Mouse (Mus musculus) forebrain, embryonic 11.5 days (tissue): ENCODE data around the gene Emc9. TPM values are rescaled to one million over a fixed set of nuclear protein-coding genes. Genes with fewer than 3 reads are reported as not detected.
A peak's percentile ranks its signal among the peaks of the same experiment; 100 is the strongest.

ENCODE experiments used
- ATAC-seq: fragments of 200-750 bp; cut with Nextera tagmentation; replicated peaks from 2 replicates; pipeline ENCODE4 v1.8.0; 2017; ENCODE audit warnings: moderate TSS enrichment; ENCODE audit not compliant: low FRiP score
- DNase-seq: peaks from one replicate; pipeline ENCODE4 v3.0.0-alpha.2; 2017; ENCODE audit warnings: low spot score
- H3K27ac ChIP-seq: fragments of 300-500 bp; sonication (generic); 2 replicates; pipeline ENCODE4 v1.5.1; 2014; ENCODE audit warnings: low read depth, low read length
- H3K27me3 ChIP-seq: fragments of 300-500 bp; sonication (generic); 2 replicates; pipeline ENCODE4 v1.6.1; 2014; ENCODE audit warnings: mild to moderate bottlenecking, low read length, mixed read lengths; ENCODE audit not compliant: control insufficient read depth, insufficient read depth
- H3K36me3 ChIP-seq: fragments of 300-500 bp; sonication (generic); 2 replicates; pipeline ENCODE4 v1.6.1; 2014; ENCODE audit warnings: mild to moderate bottlenecking, low read length, moderate library complexity, mixed read lengths; ENCODE audit not compliant: control insufficient read depth, insufficient read depth
- H3K4me1 ChIP-seq: fragments of 300-500 bp; sonication (generic); replicated peaks from 2 replicates; pipeline ENCODE4 v1.6.1; 2014; ENCODE audit warnings: low read length, mixed read lengths; ENCODE audit not compliant: control insufficient read depth, insufficient read depth
- H3K4me2 ChIP-seq: fragments of 300-500 bp; sonication (generic); 2 replicates; pipeline ENCODE4 v1.6.1; 2014; ENCODE audit warnings: low read depth, mild to moderate bottlenecking, low read length, moderate library complexity, mixed read lengths; ENCODE audit not compliant: severe bottlenecking
- H3K4me3 ChIP-seq: fragments of 300-500 bp; sonication (generic); 2 replicates; pipeline ENCODE4 v1.5.1; 2014; ENCODE audit warnings: low read depth, low read length
- H3K9ac ChIP-seq: fragments of 300-500 bp; sonication (generic); 2 replicates; pipeline ENCODE4 v1.6.1; 2014; ENCODE audit warnings: low read length
- H3K9me3 ChIP-seq: fragments of 300-500 bp; sonication (generic); 2 replicates; pipeline ENCODE4 v1.6.1; 2016; ENCODE audit warnings: low read length, mixed read lengths; ENCODE audit not compliant: control insufficient read depth
- WGBS: fragments of 180-500 bp; shearing (Covaris S2); extraction: QIAGEN DNeasy Blood & Tissue Kit; methylation state at CpG from one replicate; pipeline ENCODE4 v1.1.7; 2014; 5-methylcytosine and 5-hydroxymethylcytosine counted together
- polyA plus RNA-seq: library from polyadenylated mRNA; unstranded; fragments of >200 nt; fragmentation: Nextera tagmentation; extraction: Ambion mirVana; gene quantifications from 2 replicates; pipeline ENCODE4 v1.2.1, GENCODE M21; 2014

Gene Emc9
- polyA plus RNA-seq, 1 experiment from 2014 or later, result 3.4 TPM

GRCm38 (mm10) chr14:55577871-55578667 lies 7.0 kb downstream of the Emc9 start, which contains the start of gene Psme1:
Gene Psme1, plus strand, starts transcription at chr14:55578123.
- Histone ChIP-seq H3K4me1 (no peaks in the 10 kb centered on the region), H3K27ac (peak within 1 kb of the TSS; percentile 51), H3K9ac (peak within 1 kb of the TSS; percentile 89), H3K36me3 (no peaks in the 10 kb centered on the region; the same call in 1 of the 2 replicates), H3K4me3 (peak within 1 kb of the TSS; percentile 59), H3K4me2 (peak within 1 kb of the TSS; percentile 85), H3K27me3 (no peaks in the 10 kb centered on the region), H3K9me3 (no peaks in the 10 kb centered on the region)
- peak; percentile 89 for ATAC-seq
- peak; percentile 88 for DNase-seq
- WGBS, result under 1% methylated on average over 30 of the region's 32 CpGs

DNA sequence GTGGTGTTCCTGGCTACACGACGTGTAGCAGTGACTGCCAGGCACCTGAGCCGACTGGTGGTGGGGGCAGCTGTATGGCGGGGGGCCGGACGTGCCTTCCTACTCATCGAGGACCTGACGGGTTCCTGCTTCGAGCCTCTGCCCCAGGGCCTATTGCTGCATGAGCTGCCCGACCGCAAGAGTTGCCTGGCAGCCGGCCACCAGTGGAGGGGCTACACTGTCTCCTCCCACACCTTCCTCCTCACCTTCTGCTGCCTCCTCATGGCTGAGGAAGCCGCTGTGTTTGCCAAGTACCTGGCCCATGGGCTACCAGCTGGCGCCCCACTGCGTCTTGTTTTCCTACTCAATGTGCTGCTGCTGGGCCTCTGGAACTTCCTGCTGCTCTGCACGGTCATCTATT lies 8.7 kb downstream of the Emc9 start:
- Histone ChIP-seq H3K27ac (no peak overlapping the region), H3K27me3 (no peaks in the 10 kb centered on the region), H3K4me1 (no peaks in the 10 kb centered on the region), H3K9me3 (no peaks in the 10 kb centered on the region), H3K9ac (no peak overlapping the region), H3K4me2 (no peak overlapping the region), H3K36me3 (no peaks in the 10 kb centered on the region; the same call in 1 of the 2 replicates), H3K4me3 (no peak overlapping the region)
- WGBS, result 78% methylated on average over 16 of the region's 16 CpGs
- ATAC-seq, result no peak
- DNase-seq, result no peak

- 77% methylated on average over 13 of the region's 13 CpGs for WGBS
- H3K27ac ChIP-seq, result no peak overlapping the region
- H3K4me3 ChIP-seq, result no peak overlapping the region
These were observed 9.4 kb downstream of the Emc9 start for GRCm38 (mm10) chr14:55575711-55576110.

DNA sequence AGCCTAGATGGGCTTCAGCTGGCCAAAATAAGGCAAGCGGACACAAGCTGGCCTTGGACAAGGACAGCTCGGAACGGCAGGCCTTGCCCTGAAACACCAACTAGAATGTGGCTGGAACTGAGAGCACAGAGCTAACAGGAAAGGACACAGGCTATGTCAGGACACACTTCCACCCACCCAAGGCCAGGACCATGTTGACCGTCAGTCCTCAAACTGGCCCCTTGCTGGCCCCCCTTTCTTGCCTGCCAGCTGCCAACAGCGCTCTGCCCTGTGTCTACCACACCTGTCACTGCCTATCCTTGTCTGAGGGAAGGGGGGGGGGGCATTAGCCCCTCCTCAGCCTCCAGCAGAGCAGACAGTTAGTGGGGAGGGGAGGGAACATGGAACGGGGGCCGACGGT lies 9.8 kb downstream of the Emc9 start, which contains the start of gene Fitm1:
TSS of gene Fitm1 (plus strand) at position 316 of the 400 bp plus-strand sequence.
- no peak within 1 kb of the TSS for H3K4me2 ChIP-seq
- no peak for DNase-seq
- no peak within 1 kb of the TSS for H3K4me3 ChIP-seq
- no peak for ATAC-seq
- H3K9me3 ChIP-seq, result no peaks in the 10 kb centered on the region
- no peak within 1 kb of the TSS for H3K27ac ChIP-seq
- H3K9ac ChIP-seq, result no peak within 1 kb of the TSS
- H3K27me3 ChIP-seq, result no peaks in the 10 kb centered on the region
- no peaks in the 10 kb centered on the region for H3K4me1 ChIP-seq
- WGBS, result 78% methylated on average over 7 of the region's 8 CpGs
- no peaks in the 10 kb centered on the region for H3K36me3 ChIP-seq

More at GRCm38 (mm10) chr14:55575711-55576110, 9.4 kb downstream of the Emc9 start:
- DNase-seq (no peak), ATAC-seq (no peak)
- H3K27me3 ChIP-seq, result no peaks in the 10 kb centered on the region
- no peaks in the 10 kb centered on the region; the same call in 1 of the 2 replicates for H3K36me3 ChIP-seq
- no peaks in the 10 kb centered on the region for H3K4me1 ChIP-seq
- H3K9me3 ChIP-seq, result no peaks in the 10 kb centered on the region
- H3K4me2 ChIP-seq, result no peak overlapping the region
- H3K9ac ChIP-seq, result no peak overlapping the region

GRCm38 (mm10) chr14:55571760-55572159 lies 13.3 kb downstream of the Emc9 start:
- H3K27ac ChIP-seq, result no peak overlapping the region
- no peak for ATAC-seq
- H3K36me3 ChIP-seq, result no peaks in the 10 kb centered on the region; the same call in 1 of the 2 replicates
- no peak for DNase-seq
- no peaks in the 10 kb centered on the region for H3K9me3 ChIP-seq
- no peaks in the 10 kb centered on the region for H3K4me1 ChIP-seq
- no peak overlapping the region for H3K4me3 ChIP-seq
- H3K4me2 ChIP-seq, result no peak overlapping the region
- H3K27me3 ChIP-seq, result no peaks in the 10 kb centered on the region
- H3K9ac ChIP-seq, result no peak overlapping the region

- H3K4me3 ChIP-seq, result no peak overlapping the region
- no peak overlapping the region for H3K9ac ChIP-seq
- H3K27me3 ChIP-seq, result no peaks in the 10 kb centered on the region
- no peak overlapping the region for H3K27ac ChIP-seq
- ATAC-seq, result no peak
- 81% methylated on average over 2 of the region's 2 CpGs for WGBS
- no peaks in the 10 kb centered on the region for H3K9me3 ChIP-seq
- DNase-seq, result no peak
- H3K4me1 ChIP-seq, result no peaks in the 10 kb centered on the region
- H3K36me3 ChIP-seq, result peaks cover 2% of the 10 kb centered on the region; the same call in 1 of the 2 replicates
- no peak overlapping the region for H3K4me2 ChIP-seq
These were observed 14.5 kb downstream of the Emc9 start for GRCm38 (mm10) chr14:55570588-55570987.

DNA sequence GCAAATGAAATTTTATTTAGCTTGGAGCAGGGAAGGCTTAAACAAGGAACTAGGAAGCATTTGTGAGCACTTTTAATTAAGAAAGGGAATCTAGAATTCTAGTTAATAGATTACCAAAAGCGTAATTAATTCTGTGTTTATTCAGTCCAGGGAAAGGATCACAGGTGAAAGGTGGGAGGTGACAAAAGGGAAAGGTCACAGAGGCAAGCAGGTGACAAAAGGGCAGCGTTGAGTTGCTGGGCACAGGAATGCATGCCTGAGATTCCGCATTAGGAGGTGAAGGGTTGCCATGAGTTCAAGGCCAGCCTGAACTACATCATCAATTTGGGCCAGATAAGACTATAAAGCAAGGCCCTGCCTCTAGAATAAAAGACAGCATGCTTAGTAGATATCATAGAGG lies 17.6 kb downstream of the Emc9 start:
- peaks cover 2% of the 10 kb centered on the region; the same call in 1 of the 2 replicates for H3K36me3 ChIP-seq
- H3K9ac ChIP-seq, result no peak overlapping the region
- H3K27ac ChIP-seq, result no peak overlapping the region
- ATAC-seq (no peak), DNase-seq (no peak)
- H3K4me3 ChIP-seq, result no peak overlapping the region
- H3K27me3 ChIP-seq, result no peaks in the 10 kb centered on the region
- no peaks in the 10 kb centered on the region for H3K4me1 ChIP-seq
- 89% methylated on average over 3 of the region's 3 CpGs for WGBS
- H3K9me3 ChIP-seq, result no peaks in the 10 kb centered on the region
- H3K4me2 ChIP-seq, result no peak overlapping the region

GRCm38 (mm10) chr14:55565748-55566147 lies 19.4 kb downstream of the Emc9 start:
- no peaks in the 10 kb centered on the region for H3K27me3 ChIP-seq
- no peaks in the 10 kb centered on the region for H3K9me3 ChIP-seq
- ATAC-seq, result no peak
- H3K4me3 ChIP-seq, result no peak overlapping the region
- H3K36me3 ChIP-seq, result peaks cover 2% of the 10 kb centered on the region; the same call in 1 of the 2 replicates
- no peak overlapping the region for H3K27ac ChIP-seq
- H3K4me1 ChIP-seq, result no peaks in the 10 kb centered on the region
- no peak for DNase-seq
- H3K9ac ChIP-seq, result no peak overlapping the region
- 90% methylated on average over 3 of the region's 3 CpGs for WGBS
- H3K4me2 ChIP-seq, result no peak overlapping the region

GRCm38 (mm10) chr14:55563249-55563648 lies 21.9 kb downstream of the Emc9 start:
- no peak for DNase-seq
- Histone ChIP-seq H3K27me3 (no peaks in the 10 kb centered on the region), H3K27ac (no peak overlapping the region), H3K4me1 (no peaks in the 10 kb centered on the region), H3K36me3 (peaks cover 2% of the 10 kb centered on the region; the same call in 1 of the 2 replicates), H3K9me3 (no peaks in the 10 kb centered on the region), H3K4me3 (no peak overlapping the region), H3K4me2 (no peak overlapping the region), H3K9ac (no peak overlapping the region)
- ATAC-seq, result no peak
- 90% methylated on average over 11 of the region's 11 CpGs for WGBS
